Comparison of ENCODE assay signal across 19 mouse cellular contexts in the genomic region with DNA sequence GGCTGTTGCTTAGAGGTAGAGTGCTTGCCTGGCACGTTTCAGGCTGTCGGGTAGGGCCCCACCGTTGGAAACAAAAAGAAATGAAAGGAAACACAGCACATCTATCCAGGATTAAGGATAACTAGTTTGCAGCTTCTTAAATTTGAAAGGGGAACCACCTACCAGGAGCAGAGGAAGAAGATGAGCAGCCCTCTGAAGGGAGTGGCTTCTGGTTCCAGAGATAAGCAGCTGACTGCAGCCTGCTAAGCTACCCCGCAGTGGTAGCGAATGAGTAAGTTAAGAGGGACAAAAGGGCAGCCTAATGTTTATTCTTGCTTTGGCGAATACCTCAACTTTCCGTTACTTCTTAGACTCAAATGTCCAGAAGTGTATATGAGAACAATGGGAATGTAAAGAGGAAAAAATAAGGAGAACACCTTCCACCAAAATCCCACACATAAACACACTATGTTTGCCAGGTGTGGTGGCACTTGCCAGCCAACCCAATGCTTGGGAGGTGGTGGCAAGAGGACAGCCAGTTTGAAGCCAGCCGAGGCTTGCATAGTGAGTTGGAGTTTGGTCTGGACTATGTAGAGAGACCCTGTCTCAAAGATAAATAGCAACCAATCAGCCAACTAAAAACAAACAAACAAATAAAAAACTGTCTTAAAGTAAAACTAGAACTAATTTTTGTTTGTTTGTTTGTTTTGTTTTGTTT. TPM values are rescaled to one million over a fixed set of nuclear protein-coding genes. Genes with fewer than 3 reads are reported as not detected.
DNase-seq lines count a peak whose midpoint lies in the region; ATAC-seq and TF ChIP-seq lines count a peak whose summit lies in the region.
"Had no signal": no experiment of that assay in that cellular context is flagged by ENCODE, and none has a peak within 500 bp of the region (broad histone marks: within the 10 kb centered on the region; RNA-seq: fewer than 3 reads in every experiment).

No protein-coding gene starts in this region.

- peak overlapping the region; percentile 69 for H3K4me2 ChIP-seq in liver, embryonic 15.5 days
- H3K4me2 ChIP-seq: embryonic facial prominence, embryonic 13.5 days; forebrain, embryonic 13.5 days; neural tube, embryonic 13.5 days had no signal

- no peak for TF ChIP-seq CTCF in lung, adult 2 months (IDR thresholded peaks at IDR 0.05; ENCODE audit: insufficient read depth, low read length)

- H3K9ac ChIP-seq in liver, embryonic 15.5 days, result peak overlapping the region; percentile 51
- H3K9ac ChIP-seq: embryonic facial prominence, embryonic 13.5 days; forebrain, embryonic 13.5 days; neural tube, embryonic 13.5 days had no signal

- DNase-seq in spleen, postnatal 36 days (ENCODE audit: low spot score in 2 of 2), result peak; percentile 31 to 53
- DNase-seq in spleen, adult 18-20 months, result no peak
- no peak for DNase-seq in layer of hippocampus, postnatal 25 days (ENCODE audit: extremely low spot score in 1 of 2, low spot score in 1 of 2)
- DNase-seq in thymus, postnatal 14 days, result no peak
- DNase-seq in lung, adult 2 months, result no peak
- DNase-seq: adrenal gland, postnatal 36 days; cerebellum, adult 11 months; kidney, adult 18-20 months; kidney, postnatal 25 days; left cerebral cortex, postnatal 4 days had no signal

- no peaks in the 10 kb centered on the region for H3K36me3 ChIP-seq in liver, embryonic 15.5 days (replicated peaks)
- H3K36me3 ChIP-seq: embryonic facial prominence, embryonic 13.5 days had no signal

- H3K27me3 ChIP-seq in liver, embryonic 15.5 days, result 0 out of 2 replicates have a peak, but pooled peaks cover 8% of the 10 kb centered on the region
- H3K27me3 ChIP-seq: embryonic facial prominence, embryonic 13.5 days; forebrain, embryonic 13.5 days; neural tube, embryonic 13.5 days had no signal

- peak overlapping the region; percentile 27 for H3K4me3 ChIP-seq in liver, embryonic 15.5 days (replicated peaks)
- no peak overlapping the region for H3K4me3 ChIP-seq in lung, adult 2 months (replicated peaks; ENCODE audit: extremely low read depth, low read depth, low read length)
- H3K4me3 ChIP-seq: embryonic facial prominence, embryonic 13.5 days; forebrain, embryonic 13.5 days; neural tube, embryonic 13.5 days had no signal

- 11% methylated on average over 8 of the region's 8 CpGs for WGBS in liver, embryonic 15.5 days (ENCODE audit: insufficient replicate concordance)
- WGBS in lung, adult 2 months, result 55% methylated on average over 8 of the region's 8 CpGs

- H3K27ac ChIP-seq in liver, embryonic 15.5 days (replicated peaks), result peak overlapping the region; percentile 95
- H3K27ac ChIP-seq: embryonic facial prominence, embryonic 13.5 days; forebrain, embryonic 13.5 days; neural tube, embryonic 13.5 days had no signal

- H3K4me1 ChIP-seq in liver, embryonic 15.5 days (replicated peaks), result peaks cover 75% of the 10 kb centered on the region
- H3K4me1 ChIP-seq in lung, adult 2 months (ENCODE audit: control insufficient read depth, insufficient read depth, low read length), result no peaks in the 10 kb centered on the region

- no peaks in the 10 kb centered on the region for H3K9me3 ChIP-seq in liver, embryonic 15.5 days (replicated peaks)
- H3K9me3 ChIP-seq: embryonic facial prominence, embryonic 13.5 days; forebrain, embryonic 13.5 days; neural tube, embryonic 13.5 days had no signal

- TF ChIP-seq POLR2A in lung, adult 2 months (IDR thresholded peaks at IDR 0.05; ENCODE audit: borderline replicate concordance, extremely low read depth, low read depth, low read length), result no peak

- ATAC-seq in common myeloid progenitor, adult 5-6 weeks (replicated peaks; ENCODE audit: low read depth, poor library complexity, severe bottlenecking), result peak; percentile 62
- ATAC-seq in liver, embryonic 15.5 days (ENCODE audit: insufficient read depth), result peak; percentile 89
- ATAC-seq: forebrain, embryonic 13.5 days; hindbrain, embryonic 16.5 days had no signal

RNA-seq across cellular contexts. Expression of gene Tmem231, which starts 3.9 kb away (rescaled TPM):
- total RNA-seq in common myeloid progenitor, adult 5-6 weeks (2017), result 1.5 and 3.6 TPM in 2 replicates
- polyA plus RNA-seq in liver, embryonic 15.5 days (2015; fragmentation: Nextera tagmentation; extraction: Ambion mirVana), result 1.9 and 2.1 TPM in 2 replicates
- 10 to 100 TPM; 11.2 to 11.5 TPM for total RNA-seq in layer of hippocampus, postnatal 25 days (2021)
- polyA plus RNA-seq in lung, adult 2 months (2012; rRNA removed), result 8.0 and 8.2 TPM in 2 replicates
- total RNA-seq: monocyte, adult 5-6 weeks had no signal

RNA-seq across cellular contexts. Expression of gene Gabarapl2, which starts 10.7 kb away (rescaled TPM):
- 28.6 and 41.6 TPM in 2 replicates for total RNA-seq in common myeloid progenitor, adult 5-6 weeks (2017)
- polyA plus RNA-seq in liver, embryonic 15.5 days (2015; fragmentation: Nextera tagmentation; extraction: Ambion mirVana), result 182 and 198 TPM in 2 replicates
- total RNA-seq in layer of hippocampus, postnatal 25 days (2021), result 100 to 1,000 TPM; 196 to 239 TPM
- 26.2 and 58.2 TPM in 2 replicates for polyA plus RNA-seq in lung, adult 2 months (2012; rRNA removed)

RNA-seq across cellular contexts. Expression of gene Chst5, which starts 19.5 kb away (rescaled TPM):
- total RNA-seq in common myeloid progenitor, adult 5-6 weeks (2017), result not detected in 2 replicates
- polyA plus RNA-seq in liver, embryonic 15.5 days (2015; fragmentation: Nextera tagmentation; extraction: Ambion mirVana), result 0.05 and 0.14 TPM in 2 replicates
- under 1 TPM; 0.70 to 0.71 TPM for total RNA-seq in layer of hippocampus, postnatal 25 days (2021)
- polyA plus RNA-seq in lung, adult 2 months (2012; rRNA removed), result 7.1 and 7.6 TPM in 2 replicates
- total RNA-seq: adrenal gland, postnatal 36 days; heart, postnatal 25 days; monocyte, adult 5-6 weeks had no signal
- polyA plus RNA-seq: gonadal fat pad, adult 2 months had no signal

RNA-seq across cellular contexts. Expression of gene Tmem170, which starts 53.2 kb away (rescaled TPM):
- 2.3 and 2.5 TPM in 2 replicates for total RNA-seq in common myeloid progenitor, adult 5-6 weeks (2017)
- polyA plus RNA-seq in liver, embryonic 15.5 days (2015; fragmentation: Nextera tagmentation; extraction: Ambion mirVana), result 3.6 and 4.4 TPM in 2 replicates
- total RNA-seq in layer of hippocampus, postnatal 25 days (2021), result 1 to 10 TPM; 4.1 to 4.3 TPM
- 4.0 and 5.0 TPM in 2 replicates for polyA plus RNA-seq in lung, adult 2 months (2012; rRNA removed)

Comparison
In these comparisons a context has a peak if more than half of its experiments do, and no peak if none do; other contexts are left out.
1. DNase-seq: peak in spleen, postnatal 36 days (2 of 2); none in spleen, adult 18-20 months (0 of 2), layer of hippocampus, postnatal 25 days (0 of 2), thymus, postnatal 14 days (single experiment) and lung, adult 2 months (single experiment).